Mouse (Mus musculus): ENCODE data around the gene Fbxo44.

- TF ChIP-seq CTCF (IDR thresholded peaks at IDR 0.05; ENCODE audit: low read depth, low read length) (no peak), POLR2A (IDR thresholded peaks at IDR 0.05; ENCODE audit: insufficient read depth, low read length) (no peak)
Measured at GRCm38 (mm10) chr4:148182363-148182762, 22.1 kb upstream of the Fbxo44 start.

Measured in ES-Bruce4 (cell line).